Mouse (Mus musculus) adrenal gland, postnatal 4 days (tissue): ENCODE results near the gene Gm20388. TPM values are rescaled to one million over a fixed set of nuclear protein-coding genes. Genes with fewer than 3 reads are reported as not detected.

Experiments
- DNase-seq, 2 experiments: peaks; one replicate each; pipeline ENCODE4 v3.0.0; 2021 to 2022; ENCODE audit warnings: low spot score in 2 of 2, mixed read lengths in 2 of 2
- total RNA-seq, 2 experiments: library from RNA; stranded (reverse); gene quantifications; 2 replicates each; pipeline ENCODE4 v1.2.3; 2021

The Gm20388 gene
- total RNA-seq, 2 experiments from 2014 or later = 8.8 TPM; not detected in 1

DNA sequence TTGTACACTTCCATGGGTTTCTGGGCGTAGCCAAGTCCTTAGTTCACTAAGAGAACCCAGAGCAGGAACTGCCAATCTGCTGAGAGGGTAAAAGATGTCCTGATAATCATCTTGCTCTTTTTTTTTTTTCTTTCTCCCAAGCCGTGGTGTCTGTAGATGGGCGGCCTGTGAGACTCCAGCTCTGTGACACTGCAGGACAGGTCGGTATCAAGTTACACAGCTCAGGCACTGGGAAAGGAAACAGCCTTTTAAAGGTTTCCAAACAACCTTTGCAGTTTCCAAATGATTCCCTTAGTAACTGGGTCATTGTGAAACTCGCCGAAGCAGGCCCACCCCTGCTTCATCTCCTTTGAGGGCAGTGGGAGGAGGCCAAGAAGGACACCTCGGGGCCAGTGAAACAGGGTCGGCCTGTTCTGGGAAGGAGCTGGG is 3744.7 kb downstream of the Gm20388 start:
- no peak for DNase-seq

GRCm38 (mm10) chr8:123657826-123658225 is 3747.2 kb downstream of the Gm20388 start:
- DNase-seq = no peak

DNA sequence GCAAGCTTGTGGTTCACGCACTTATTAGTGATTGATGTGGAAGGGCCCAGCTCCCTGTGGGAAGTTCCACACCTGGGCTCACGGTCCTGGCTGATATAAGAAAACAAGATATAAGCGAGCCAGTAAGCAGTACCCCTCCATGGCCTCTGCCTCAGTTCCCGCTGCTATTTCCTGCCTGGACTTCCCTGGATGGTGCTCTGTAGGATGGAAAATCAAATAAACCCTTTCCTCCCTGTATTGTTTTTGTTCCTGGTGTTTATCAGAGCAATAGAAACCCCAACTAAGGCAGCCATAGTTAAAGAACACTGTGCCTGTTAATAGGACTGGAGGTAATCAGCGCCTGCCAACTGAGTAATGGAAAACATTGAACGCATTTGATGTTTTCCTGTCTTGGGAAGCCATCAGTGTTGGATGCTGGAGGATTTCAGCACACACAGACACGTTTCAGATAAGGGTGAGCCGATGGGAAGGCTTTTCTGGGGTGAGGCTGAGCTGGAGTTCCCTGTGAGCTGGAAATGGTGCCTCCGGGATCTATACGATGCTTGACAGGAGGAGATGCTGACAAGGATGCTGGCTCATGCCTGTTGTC is 3748.9 kb downstream of the Gm20388 start:
- DNase-seq = no peak

DNA sequence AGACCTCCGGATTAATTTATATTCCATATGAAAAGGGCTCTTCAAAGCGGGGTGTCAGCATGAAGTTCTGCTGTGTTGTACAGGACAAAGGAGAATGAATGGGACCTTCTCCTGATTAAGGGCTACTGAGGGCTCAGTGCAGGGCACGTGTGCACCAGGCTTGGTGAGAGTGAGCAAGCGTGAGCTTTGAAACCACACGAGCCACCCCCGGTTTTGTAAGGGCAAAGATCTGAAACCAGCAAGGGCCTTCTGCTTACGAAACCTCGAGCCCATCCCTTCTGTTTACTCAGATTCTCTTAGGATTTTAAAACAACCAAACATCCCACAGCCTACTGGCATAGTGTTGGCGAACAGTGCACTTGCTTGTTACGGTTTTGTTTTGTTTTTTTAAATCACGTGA is 3750.9 kb downstream of the Gm20388 start:
- DNase-seq = no peak

DNA sequence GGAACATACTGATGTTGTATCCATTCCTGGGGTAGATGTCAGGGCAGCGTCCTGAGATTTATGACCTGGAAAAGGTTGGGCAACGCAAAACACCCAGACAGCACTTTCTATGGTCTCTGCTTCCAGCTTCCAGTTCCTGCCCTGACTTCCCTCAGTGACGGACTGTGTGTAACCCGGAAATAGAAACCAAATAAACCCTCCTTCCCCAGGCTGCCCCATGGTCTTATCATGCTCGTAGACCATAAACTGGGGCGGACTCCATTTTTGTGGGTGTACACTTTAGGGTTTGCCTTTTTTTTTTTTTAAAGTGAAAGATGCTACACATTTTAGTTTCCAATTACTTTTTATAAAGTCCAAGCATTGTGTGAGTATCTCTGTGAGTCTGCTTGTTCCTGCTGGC is 3754.9 kb downstream of the Gm20388 start:
- no peak for DNase-seq

- DNase-seq = no peak
Measured at GRCm38 (mm10) chr8:123666832-123667231, 3756.2 kb downstream of the Gm20388 start.

DNA sequence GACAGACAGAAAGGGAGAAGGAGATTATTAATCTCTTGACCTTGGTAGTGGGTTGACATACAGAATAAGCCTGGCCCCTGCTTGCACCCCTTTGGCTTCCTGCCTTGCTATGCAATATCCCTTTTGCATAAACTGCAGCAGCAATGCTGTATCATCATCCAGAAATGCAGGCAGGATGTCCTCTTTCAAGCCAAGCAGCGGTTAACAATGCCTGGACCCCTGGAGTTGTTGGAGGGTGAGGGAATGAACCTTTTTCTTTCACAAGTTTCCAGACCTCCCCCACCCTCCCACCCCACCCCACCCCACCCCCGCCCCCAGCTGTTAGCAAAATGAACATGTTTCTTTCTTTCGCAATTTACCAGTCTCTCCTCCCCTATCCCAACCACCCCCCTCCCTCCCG is 3758.0 kb downstream of the Gm20388 start:
- DNase-seq = no peak

DNA sequence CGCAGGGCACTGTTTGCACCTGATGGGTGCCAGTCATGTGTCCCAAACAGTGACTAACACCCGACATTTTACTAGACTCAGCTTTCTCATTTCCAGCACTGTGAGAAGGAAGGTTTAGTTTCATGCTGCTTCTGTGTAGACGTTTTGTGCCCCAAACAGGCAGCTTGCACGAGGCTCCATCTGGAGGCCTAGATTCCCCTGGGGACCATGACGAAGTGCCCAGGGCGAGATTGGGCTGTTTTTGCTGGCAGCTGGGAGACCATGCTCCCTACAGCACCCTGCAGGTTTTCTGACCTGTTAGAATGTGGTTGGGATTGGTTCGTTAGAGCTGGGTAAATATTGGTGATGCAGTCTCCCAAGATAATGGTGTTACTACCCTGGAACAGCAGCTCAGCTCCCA is 3760.1 kb downstream of the Gm20388 start:
- no peak for DNase-seq

DNA sequence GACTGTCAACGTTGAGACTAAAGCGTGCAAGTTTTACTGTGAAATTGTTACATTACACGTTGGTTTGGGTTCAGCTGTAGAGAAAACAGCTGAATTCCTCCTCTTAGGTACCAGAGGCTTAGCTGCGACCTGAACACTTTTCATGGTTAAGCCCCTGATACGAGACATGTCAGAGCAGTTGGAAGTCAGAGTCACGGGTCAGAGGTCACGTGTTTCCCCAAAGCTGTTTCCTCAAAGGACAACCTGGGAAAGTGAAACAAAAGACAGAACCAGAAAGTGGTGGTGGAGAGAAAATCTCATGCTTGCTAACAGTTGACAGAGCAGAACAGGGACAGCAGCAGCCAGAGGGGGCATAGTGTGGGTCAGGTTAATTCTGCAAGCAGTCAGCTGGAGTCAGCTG is 3760.8 kb downstream of the Gm20388 start:
- DNase-seq = no peak

GRCm38 (mm10) chr8:123672648-123673047 is 3762.0 kb downstream of the Gm20388 start:
- no peak for DNase-seq

GRCm38 (mm10) chr8:123675611-123676010 is 3765.0 kb downstream of the Gm20388 start:
- DNase-seq = no peak

DNA sequence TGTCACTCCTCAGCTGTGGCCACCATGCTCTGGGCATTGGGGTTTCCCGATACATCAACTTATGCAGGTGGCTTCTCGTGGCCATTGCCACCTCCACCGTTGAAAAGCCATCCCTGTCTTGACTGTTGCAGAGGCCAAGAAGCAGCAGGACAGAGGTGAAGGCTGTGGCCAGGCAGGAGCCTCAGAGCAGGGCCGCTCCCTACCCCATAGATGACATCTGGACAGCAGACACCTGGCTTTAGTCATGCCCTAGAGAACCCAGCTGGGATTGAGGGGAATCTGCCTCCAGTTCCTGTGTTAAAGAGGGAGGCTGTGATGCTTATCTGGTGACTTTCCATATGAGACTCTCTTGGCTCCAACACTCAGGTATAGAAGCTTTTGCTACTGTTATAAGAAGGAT is 3767.7 kb downstream of the Gm20388 start:
- no peak for DNase-seq

- peak in 1 of 2 experiments; percentile 29 for DNase-seq
Measured at GRCm38 (mm10) chr8:123682073-123682761, 3771.6 kb downstream of the Gm20388 start.

- DNase-seq = no peak
Measured at GRCm38 (mm10) chr8:123683321-123683720, 3772.7 kb downstream of the Gm20388 start.

- DNase-seq = peak in 1 of 2 experiments; percentile 38
Measured at GRCm38 (mm10) chr8:123684806-123685205, 3774.2 kb downstream of the Gm20388 start.

- DNase-seq = no peak
Measured at GRCm38 (mm10) chr8:123685477-123685876, 3774.8 kb downstream of the Gm20388 start.

DNA sequence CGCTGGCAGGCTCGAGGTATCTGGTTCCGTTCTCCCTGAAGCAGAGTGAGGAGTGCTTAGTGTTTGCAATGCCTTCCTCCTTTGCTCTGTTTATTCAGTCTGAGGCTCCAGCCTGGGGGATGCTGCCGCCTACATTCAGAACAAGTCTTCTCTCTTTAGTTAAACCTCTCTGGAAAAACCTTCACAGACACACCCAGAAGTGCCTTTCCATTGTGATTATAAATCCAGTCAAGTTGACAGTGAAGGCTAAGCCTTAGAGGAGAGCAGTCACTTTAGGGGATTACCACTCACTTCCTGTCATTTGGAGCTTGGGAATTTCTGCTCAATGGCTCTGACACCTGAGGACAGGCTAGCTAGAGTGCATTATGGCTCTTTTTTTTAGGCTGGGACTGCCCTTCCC is 3777.2 kb downstream of the Gm20388 start:
- DNase-seq = no peak

- DNase-seq = no peak
Measured at GRCm38 (mm10) chr8:123692165-123692962, 3781.7 kb downstream of the Gm20388 start.

DNA sequence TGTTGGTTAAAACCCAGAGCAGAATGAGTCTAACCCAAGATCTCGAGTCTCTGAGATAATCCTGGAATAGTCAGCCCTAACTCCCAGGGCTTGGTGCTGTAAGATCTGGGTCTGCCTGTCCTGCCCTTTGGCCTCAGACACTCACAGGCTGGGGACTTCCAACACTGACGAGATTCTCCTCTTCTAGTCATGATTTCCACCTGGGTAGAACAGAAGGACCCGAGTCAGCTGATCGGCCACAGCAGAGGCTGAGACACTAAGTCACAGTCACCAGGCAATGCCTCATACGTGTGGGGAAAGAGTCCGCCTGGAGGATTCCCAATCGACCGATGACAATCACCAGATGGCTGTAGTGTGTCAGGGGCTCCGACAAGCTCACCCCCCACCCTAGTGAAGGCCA is 3785.5 kb downstream of the Gm20388 start:
- no peak for DNase-seq

- no peak for DNase-seq
Measured at GRCm38 (mm10) chr8:123697329-123697728, 3786.7 kb downstream of the Gm20388 start.

- no peak for DNase-seq
Measured at GRCm38 (mm10) chr8:123700399-123701070, 3789.9 kb downstream of the Gm20388 start.
